Mouse (Mus musculus) frontal cortex, postnatal 10 days (tissue): ENCODE results near the gene Klhl29.

ENCODE experiments used
- DNase-seq, 2 experiments: peaks; one replicate each; pipeline ENCODE4 v3.0.0; 2022; ENCODE audit warnings: low spot score in 2 of 2, mixed read lengths in 1 of 2

The Klhl29 gene

DNA sequence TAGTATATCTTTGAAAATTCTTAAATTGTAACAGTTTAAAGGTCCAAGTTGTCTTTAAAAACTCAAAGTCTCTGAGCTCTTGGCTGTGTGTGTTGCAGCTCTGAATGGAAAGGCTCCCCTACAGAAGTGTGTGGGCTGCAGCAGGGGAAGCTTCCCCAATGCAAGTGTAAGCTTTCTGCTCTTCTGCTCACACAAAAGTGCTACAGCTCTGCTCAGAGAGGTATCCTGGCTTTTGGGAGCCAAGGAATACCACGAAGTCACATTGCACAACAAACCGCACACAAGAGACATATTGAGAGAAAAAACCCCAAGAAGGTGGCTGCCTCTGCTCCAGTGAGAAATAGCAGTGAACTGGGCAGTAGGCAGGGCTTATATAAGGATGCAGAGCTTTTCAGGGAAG lies 337.5 kb downstream of the Klhl29 start:
- no peak for DNase-seq

- no peak for DNase-seq
These were observed 346.4 kb downstream of the Klhl29 start for GRCm38 (mm10) chr12:5029035-5029434.
